Mouse (Mus musculus) frontal cortex, adult (tissue): ENCODE measurements around the gene Rptor.
"Not testable (repeated sequence)": the region's sequence is repeated elsewhere in the genome, so short reads cannot be mapped to it uniquely, and the experiment has no call there.

Experiments used
- ATAC-seq: cut with Nextera tagmentation; 2 replicates; pipeline ENCODE4 v1.9.2; 2017; ENCODE audit warnings: mild to moderate bottlenecking, moderate library complexity, mixed read lengths; ENCODE audit not compliant: low TSS enrichment

The Rptor gene

DNA sequence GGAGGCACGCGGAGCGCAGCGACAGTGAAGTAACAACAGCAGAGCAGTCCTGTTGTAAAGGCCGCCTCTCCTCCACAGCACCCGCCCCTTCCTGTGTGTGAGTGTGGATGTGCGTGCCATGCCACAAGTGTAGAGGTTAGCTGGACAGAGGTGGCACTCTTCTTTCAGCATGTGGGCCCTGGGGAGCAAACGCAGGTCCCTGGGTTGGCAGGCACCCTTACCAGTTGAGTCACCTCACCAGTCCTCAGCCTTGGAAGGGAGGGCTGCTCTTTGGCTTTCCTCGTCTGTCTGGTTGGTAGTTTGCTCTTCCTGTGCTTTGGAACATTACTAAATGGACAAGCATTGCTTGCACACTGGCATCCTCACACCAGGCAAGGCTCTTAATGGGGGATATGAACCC lies 50.6 kb downstream of the Rptor start:
- ATAC-seq, result no peak

DNA sequence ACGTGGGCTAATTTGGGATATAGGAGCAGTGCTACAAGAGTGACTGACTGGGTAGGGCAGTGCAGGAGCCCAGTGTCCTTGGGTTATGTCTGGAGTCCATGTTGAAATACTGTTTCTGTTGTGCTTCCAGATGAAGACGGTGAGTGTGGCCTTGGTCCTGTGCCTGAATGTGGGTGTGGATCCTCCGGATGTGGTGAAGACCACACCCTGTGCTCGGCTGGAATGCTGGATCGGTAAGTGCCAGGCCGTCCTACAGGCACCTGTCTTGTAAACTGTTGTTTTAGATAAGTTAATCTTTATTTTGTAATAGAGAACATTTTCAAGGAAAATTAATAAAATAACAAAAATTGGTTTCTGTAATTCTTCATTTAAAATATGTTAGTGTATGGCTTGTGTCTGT lies 54.8 kb downstream of the Rptor start:
- ATAC-seq, result no peak

DNA sequence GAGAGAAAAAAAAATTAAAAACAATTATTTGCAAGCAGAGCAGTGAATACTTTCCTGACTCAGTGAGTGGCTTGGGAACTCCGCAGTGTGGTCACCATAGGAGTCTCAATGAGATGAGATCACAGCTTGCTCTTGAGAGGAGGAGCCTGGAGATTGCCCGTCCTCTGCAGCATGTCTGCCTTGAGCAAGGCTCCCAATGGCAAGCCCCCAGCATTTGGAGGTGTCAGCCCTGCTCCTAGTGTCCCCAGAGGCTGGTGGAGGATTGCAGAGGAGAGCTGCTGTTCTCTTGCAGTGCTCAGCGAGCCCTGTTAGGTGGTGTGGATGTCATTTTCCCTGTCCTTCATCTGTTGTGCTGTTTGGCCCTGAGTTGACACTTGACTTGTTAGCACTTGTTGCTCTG lies 56.6 kb downstream of the Rptor start:
- no peak for ATAC-seq

DNA sequence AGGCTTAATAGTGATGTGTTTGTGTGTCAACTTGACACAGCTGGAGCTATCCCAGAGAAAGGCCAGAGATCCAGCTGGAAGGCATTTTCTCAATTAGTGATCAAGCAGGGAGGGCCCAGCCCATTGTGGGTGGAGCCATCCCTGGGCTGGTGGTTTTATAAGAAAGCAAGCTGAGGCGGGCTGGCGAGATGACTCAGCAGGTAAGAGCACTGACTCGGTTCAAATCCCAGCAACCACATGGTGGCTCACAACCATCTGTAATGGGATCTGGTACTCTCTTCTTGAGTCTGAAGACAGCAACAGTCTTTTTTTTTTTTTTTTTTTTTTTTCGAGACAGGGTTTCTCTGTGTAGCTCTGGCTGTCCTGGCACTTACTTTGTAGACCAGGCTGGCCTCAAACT lies 58.8 kb downstream of the Rptor start:
- ATAC-seq, result not testable (repeated sequence)

DNA sequence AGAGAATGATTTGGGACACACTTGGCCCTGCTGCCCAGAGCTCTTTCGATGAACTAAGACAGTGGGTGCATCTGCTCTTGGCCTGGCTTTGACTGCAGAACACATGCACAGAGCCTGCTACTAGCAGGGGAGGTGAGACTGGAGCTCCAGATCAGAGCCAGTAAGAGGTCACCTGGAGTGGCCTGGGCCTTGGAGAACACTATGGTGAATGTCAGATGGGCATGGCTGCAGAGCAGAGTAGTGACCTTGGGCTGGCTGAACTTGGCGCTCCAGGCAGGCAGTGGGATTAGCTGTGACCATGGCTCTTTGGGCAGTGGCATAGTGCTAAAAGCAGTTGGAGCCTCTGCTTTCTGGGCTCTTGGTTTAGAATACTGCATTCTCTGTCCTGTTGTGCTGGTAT lies 61.2 kb downstream of the Rptor start:
- ATAC-seq, result no peak

DNA sequence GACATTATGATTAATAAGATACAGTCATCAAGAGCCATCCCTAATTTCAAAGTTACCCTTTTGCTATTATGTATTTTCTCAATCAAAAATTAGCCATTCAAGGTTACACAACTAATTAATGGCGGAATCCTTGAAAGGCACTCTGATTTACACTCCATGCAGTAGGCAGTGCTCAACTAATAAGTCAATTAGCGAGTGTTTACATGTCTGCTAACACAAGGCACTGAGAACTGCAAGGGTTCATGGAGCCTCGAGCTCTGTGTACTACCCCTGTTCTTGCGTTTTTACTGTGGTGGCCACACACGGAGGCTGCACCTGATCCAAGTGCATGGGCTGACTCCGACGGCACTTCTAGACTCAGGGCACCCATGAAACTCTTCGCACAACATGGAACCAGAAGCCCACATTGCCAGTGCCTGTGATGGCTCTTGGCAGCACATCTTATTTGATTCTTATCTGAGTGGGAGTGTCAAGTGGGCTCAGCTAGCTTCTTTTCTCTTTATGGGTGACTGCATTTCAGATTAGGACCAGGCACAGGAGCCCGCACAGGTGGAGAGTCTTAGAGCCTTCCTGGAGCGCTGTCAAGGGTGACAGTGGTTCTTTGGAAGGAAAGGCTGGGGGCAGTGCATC lies 62.1 kb downstream of the Rptor start:
- peak; percentile 55; the same call in 1 of the 2 replicates for ATAC-seq

DNA sequence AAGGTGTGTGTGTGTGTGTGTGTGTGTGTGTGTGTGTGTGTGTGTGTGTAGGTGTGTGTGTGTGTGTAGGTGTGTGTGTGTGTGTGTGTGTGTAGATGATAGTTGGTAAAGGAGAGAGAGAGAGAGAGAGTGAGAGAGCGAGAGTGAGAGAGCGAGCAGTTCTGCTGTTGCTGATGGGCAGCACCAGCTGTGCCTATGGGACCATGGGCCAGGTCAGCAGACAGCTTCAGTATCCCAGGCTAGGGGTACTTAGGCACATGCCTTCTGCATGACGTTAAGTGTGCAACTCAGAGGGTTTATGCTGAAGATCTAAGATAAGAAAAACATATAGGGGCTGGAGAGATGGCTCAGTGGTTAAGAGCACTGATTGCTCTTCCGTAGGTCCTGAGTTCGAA lies 62.6 kb downstream of the Rptor start:
- ATAC-seq, result no peak

DNA sequence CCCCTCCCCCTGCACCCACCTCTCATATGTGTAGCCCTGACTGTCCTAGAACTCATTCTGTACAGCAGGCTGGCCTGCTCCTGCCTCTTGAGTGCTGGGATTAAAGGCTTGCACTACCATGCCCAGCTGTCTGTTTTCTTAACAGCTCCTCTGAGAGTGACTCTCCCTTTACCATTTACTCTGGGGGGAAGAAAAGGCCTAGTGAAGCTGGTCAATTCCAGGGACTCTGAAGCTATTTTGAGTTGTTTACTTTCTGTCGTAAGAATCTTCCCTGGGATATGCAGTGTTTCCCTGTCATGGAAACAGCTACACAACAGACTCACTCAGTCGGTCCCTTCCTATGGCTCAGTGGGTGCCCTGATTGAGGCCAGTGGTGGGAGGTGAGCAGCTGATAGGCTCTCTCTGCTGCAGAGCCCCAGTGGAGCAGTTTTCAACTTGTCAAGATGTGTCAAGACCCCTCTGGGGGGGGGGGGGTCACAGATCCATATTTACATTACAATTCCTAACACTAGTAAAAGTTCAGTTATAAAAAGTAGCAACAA lies 63.9 kb downstream of the Rptor start:
- ATAC-seq, result no peak

DNA sequence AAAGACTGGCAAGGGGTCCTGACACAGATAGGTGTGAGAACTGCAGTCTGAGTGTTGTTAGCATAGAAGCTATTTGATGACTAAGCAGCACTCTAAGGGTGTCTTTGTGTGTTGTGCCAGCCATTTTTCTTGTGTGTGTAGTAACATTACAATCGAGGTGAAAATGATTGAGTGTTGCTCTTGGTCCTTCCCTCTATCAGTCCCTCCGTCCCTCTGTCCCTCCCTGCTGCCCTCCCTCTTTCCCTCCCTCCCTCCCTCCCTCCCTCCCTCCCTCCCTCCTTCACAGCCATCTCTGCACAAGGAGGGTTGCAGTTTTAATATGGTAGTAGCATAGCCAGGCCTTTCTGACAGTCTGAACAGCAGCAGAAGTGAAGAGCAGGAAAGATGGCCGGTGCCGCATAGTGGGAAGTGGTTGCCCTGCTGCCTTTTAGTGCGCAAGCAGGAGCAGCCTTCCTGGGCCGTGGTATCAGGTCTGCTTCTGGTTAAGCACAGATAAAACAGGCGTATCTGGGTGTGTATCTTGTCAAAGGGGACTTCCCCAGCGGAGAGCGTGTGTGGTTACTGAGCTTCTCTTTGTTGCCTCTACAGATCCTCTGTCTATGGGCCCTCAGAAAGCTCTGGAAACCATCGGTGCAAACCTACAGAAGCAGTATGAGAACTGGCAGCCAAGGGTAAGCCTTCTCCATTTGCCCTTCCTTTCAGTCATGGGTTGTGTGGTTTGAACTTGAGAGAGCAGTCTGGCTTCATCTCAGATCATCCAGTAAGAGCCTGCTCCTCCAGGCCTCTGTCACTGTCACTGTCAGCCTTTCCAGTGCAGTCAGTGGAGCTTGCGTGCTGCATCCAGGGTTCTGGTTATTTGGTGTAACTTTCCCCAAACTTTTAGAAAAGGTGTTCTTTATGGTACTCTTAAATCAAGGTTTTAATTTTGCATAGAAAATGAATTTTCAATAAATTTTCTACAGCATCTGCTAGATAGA lies 68.3 kb downstream of the Rptor start:
- no peak for ATAC-seq

DNA sequence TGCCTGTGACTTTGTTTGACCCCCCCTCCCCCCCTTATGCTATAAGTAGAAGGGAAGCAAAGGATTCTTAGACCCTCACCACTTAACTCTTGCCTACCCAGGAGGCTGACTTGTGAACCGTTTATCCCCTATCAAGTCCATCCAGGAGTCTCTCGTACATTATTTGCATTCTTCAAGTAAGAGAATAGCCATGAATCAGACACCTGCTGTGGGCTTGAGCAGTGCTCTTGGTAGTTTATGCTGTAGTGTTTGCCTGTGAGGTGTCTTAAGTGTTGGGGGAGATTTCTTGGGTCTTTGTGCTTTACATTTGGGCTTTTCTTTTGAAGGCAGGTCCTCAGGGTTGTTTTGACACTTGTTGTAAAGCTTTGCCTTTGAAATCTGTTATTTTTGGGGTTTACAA lies 69.3 kb downstream of the Rptor start:
- ATAC-seq, result no peak

DNA sequence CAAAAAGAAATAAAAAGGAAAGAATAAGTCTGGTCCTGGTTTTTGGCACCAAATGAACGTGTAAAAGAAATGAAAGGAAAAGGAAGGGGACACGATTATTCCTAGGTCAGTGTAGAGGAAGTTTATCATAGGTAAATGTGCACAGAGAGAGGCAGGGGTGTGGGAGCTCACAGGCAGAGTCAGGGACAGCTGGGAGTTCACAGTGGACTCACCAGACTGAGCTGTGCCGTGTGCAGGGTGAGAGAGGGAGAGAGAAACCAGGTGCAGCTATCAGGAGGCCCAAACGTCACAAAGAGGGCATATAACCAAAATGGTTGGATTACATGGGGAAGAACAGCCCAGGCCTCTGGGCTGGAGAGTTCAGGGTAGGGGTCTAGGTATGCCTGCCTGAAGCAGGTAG lies 70.1 kb downstream of the Rptor start:
- ATAC-seq, result no peak

DNA sequence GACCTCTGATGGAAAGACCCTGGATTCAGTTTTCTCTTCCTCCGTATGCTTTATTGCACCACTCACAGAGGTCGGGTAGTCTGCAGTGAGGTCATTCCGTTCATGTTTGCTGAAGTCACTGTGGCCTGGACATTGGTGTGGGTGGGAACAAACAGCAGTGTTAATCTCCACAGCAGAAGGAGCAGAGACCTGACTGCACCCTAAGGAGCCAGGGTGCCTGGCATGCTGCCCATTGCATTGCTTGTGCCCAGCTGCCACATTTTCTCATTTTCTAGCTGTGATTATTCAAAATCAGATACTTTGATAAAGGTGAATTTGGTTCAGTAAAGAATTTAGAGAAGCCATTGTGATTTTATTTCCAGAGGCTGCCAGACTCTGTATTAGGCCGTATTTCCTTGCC lies 72.1 kb downstream of the Rptor start:
- ATAC-seq, result no peak

DNA sequence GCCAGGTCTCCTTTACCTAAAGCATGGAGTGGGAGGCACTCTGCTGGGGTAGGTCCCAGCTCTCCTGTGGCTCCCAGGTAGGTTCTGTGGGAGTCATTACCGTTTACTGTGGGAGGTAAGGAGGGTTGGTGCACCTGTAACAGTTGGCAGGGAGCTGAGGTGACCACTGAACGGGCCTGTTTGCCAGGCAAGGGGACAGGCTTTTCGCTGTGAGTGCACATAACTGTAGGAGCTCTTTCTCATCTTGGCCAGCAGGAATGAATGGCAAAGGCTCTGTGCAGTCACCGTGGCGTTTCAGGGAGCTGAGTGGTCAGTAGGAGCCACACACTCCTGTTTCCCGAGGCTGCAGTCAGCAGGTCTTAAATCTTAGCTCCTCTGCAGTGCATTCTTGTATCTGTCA lies 72.8 kb downstream of the Rptor start:
- no peak for ATAC-seq

DNA sequence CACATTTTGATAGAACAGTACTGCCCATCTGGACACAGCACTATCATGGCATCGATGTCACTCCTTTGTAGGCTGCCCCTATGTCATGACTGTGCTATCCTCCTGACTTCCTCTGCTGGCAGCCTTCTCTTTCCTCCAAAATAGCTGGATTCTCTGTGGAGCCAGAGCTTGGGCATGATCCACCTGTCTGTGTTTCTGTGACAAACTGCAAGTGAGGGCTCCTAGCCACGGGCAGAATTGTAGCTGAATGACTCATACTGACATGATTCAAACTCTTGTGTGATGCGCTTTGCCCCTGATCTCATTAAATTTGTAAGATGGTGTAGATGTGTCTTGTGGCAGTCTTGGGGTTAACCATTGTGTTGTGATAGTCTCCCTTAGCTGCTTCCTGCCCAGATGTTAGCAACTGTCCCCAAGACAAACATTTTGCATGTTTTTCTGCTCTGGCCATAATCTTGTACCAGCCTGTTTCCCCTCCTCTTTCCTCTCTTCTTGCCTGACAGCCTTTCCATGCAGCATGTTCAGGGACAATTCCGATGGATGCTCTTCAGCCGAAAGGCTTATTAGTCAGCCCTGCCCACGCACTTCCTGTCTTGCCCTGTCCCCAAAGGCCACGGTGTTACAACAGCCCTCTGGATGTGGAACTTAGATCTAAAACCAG lies 74.2 kb downstream of the Rptor start:
- ATAC-seq, result peak; percentile 35; the same call in 1 of the 2 replicates

DNA sequence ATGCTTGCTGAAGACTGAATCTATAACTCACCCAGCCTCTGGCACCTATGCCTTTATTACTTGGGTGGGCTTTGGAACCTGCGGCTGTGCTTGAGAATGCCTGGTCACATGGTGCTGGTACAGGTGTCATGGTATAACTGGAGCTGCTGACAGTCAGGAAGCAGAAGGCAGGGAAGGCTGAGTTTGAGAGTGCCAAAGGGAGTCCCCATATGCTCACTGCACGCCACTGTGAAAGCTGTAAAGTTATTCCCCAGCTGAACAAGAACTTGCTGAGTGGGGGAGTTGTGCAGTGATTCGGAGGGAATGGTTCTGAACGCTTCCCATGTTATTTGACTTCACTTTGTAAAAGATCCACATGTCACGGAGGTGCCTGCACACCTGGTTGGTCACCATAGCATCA lies 75.7 kb downstream of the Rptor start:
- ATAC-seq, result peak; percentile 78; the same call in 1 of the 2 replicates

DNA sequence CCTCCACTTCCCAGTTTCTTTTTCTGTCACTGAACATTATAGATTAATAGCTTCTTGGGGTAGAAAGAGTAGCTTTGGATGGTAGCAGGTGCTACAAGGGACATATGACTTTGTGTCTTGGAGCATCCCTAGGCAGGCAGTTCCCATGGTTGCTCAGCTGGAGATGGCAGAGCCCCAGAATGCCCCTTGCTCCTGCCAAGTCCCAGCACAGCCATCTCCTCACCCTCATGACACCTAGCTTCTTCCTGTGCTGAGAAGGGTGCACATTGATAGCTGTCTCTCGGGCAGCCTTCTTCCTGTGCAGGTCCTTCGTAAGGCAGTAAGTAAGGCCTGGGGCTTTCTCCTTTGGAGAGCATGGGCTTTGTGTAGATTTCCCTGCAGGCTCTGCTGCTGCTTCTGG lies 78.0 kb downstream of the Rptor start:
- no peak for ATAC-seq

DNA sequence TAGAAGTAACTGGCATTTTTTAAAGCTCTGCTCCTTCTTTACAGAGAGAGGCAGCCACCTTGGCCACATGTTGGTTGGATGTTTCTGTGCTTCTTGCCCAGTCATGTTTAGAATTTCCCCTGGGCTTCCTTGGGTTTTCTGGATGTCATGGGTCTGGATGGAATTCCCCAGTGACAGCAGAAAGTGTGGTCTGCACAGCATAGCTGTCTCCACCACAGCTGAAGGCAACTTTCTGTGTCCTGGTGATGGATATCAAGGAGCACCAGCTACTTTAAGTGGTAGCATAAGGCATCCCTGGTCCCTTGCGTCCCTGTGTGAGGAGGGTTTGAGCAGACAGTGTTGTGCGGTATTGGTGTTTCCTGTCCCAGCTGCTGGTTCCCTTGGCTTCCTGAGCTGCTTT lies 79.6 kb downstream of the Rptor start:
- no peak for ATAC-seq

DNA sequence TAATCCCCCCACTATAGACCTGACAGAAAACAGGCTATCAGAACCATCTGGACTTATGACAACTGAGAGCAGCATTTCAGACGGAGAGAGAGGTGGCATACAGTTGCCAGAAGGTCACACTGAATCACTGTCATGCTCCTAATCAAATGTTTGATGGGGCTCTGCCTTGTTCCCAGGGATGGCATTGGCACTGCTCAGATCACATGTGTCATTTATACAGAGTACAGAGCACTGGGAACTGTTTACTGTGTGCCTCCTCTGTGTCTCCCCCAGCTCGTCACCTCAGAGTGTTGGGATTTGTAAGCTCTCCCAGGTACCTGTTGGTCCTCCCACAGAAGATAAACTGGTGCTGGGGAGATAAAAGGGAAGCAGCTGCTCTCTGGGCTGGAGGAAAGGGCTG lies 81.1 kb downstream of the Rptor start:
- ATAC-seq, result no peak

DNA sequence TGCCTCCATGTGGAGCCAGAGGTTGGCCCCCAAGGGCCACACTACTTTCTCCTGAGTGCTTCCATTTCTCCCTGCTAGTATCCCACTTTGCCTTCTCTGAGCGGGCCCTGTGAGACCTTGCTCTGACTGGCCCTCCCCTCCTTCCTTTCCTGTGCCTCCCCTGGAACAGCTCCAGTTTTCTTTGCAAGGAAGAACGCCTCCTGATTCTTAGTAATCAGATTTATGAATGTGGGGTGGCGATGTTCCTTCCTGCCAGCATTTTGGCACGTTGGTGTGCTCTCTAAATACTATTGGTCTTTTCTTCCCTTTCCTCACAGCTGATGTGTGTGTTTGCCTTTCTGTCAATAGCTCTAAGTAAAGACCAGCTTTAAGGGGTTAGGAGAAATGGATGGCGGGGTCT lies 82.8 kb downstream of the Rptor start:
- ATAC-seq, result no peak

DNA sequence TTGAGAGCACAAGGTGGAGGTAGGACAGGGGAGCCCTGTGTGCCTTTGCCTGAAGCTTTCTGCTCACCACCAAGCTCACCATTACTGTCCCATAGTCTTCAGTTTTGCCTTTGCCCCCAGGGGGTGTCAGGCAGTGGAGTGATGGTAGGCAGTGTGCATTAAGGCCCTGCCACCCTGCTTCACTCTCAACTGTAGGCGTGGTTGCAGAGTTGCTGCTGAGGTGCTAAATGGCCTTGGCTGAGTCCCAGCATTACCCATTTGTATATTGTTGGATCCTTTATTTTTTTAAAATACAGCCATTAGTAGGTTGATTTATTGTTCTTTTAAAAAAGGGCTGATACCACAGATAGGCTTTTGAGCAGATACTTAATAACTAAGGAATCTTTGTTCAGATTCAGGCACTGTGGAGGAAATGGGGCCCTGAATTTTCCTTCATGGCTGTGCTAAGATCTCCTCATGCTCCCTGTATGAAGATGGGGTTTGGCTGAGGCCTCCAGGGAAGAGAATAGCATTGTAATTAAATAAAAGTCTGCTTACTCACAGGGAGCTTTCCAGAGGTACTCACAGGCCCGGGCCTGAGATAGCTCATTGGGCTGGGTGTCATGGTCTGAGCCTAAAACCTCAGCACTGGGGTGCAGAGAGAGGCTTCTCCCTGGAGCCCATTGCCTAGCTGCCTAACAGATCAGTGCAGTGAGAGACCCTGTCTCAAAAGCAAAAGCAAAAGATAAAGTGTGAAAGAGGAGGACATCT lies 83.4 kb downstream of the Rptor start:
- ATAC-seq, result no peak

DNA sequence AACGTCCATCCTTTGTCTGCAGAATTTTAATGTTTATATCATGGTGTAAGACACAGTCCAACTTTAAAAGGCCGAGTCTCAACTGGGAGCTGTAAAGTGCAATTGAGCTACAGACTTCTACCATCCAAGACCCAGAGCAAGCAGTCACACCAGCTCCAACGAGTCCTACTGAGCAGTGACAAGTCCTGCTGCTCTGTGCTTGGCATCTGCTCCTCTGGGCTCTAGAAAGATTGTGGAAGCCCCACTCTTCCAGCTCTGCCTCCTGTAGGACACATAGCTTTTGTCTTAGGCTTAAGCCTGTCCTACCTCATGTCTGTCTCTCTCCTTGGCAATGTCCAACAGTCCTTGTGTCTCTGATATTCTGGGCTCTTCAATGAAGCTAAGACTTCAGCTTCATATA lies 84.6 kb downstream of the Rptor start:
- ATAC-seq, result no peak

DNA sequence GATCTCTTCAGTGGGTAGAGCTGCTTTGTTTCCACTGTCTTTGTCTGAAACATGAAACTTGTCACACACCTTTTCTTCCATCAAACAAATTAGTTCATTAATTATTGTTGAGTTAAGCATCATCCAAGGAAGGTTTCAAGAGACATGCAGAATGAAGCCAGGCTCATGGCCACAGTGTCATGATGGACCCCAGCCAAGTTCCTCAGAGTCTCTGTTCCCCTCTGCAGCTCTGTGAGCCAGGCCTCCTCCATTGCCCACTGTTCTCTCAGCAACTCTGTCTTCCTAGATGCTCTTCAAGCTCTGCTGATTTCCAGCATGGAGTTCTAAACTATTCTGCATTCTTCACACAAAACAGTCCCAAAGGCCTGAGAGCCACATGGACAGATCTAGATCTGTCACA lies 85.3 kb downstream of the Rptor start:
- no peak for ATAC-seq
